ENCODE assay signal across 22 mouse cellular contexts in genomic region chr10:126815730-126816129, GRCm38 (mm10).
DNase-seq lines count a peak whose midpoint lies in the region; ATAC-seq and TF ChIP-seq lines count a peak whose summit lies in the region.
"Had no signal": no experiment of that assay in that cellular context is flagged by ENCODE, and none has a peak within 500 bp of the region (broad histone marks: within the 10 kb centered on the region; RNA-seq: fewer than 3 reads in every experiment).

No protein-coding gene starts in this region.

- no peak overlapping the region for H3K4me2 ChIP-seq in kidney, embryonic 14.5 days (replicated peaks; ENCODE audit: low read depth, low read length)
- H3K4me2 ChIP-seq: liver, embryonic 11.5 days; lung, embryonic 14.5 days had no signal

- TF ChIP-seq POLR2A in cortical plate, adult 2 months (IDR thresholded peaks at IDR 0.05; ENCODE audit: extremely low read depth, insufficient read depth, low read length), result no peak

- intact Hi-C loops in left cerebral cortex, postnatal 36 days (cut with DNase I), result no loop called here
- intact Hi-C loops in heart, postnatal 10 days (cut with DNase I), result no loop called here

- no peak for TF ChIP-seq CTCF in cortical plate, adult 2 months (IDR thresholded peaks at IDR 0.05; ENCODE audit: extremely low read depth, insufficient read depth, low read length)

- 0 out of 2 replicates have a peak overlapping the region, but pooled peaks have one; percentile 30 for H3K27ac ChIP-seq in cortical plate, adult 2 months (ENCODE audit: insufficient read depth, low read length)
- no peak overlapping the region for H3K27ac ChIP-seq in kidney, embryonic 14.5 days (ENCODE audit: low read depth, low read length)
- H3K27ac ChIP-seq: embryonic facial prominence, embryonic 10.5 days; hindbrain, postnatal 0 days; stomach, postnatal 0 days had no signal

- H3K4me3 ChIP-seq in cortical plate, adult 2 months (ENCODE audit: insufficient read depth, low read length), result no peak overlapping the region
- H3K4me3 ChIP-seq in kidney, embryonic 14.5 days (ENCODE audit: low read length), result no peak overlapping the region
- H3K4me3 ChIP-seq: embryonic facial prominence, embryonic 10.5 days; erythroblast, embryonic 14.5 days had no signal

- DNase-seq in A20 (ENCODE audit: low read depth, low spot score), result peak; percentile 7
- DNase-seq in layer of hippocampus, adult 9-11 months, result peak; percentile 72
- DNase-seq in left cerebral cortex, postnatal 36 days (ENCODE audit: low spot score in 2 of 2), result peak; percentile 61 to 65
- no peak for DNase-seq in lung, postnatal 10 days
- no peak for DNase-seq in heart, postnatal 10 days
- no peak for DNase-seq in ovary, adult 18-20 months (ENCODE audit: low spot score)
- DNase-seq: adrenal gland, postnatal 14 days; forebrain, postnatal 0 days; gastrocnemius, postnatal 25 days; kidney, adult 8-10 months; lung, embryonic 14.5 days; spleen, adult 18-20 months; thymus, postnatal 25 days had no signal

- ATAC-seq in kidney, embryonic 14.5 days (ENCODE audit: low FRiP score, low TSS enrichment), result no peak
- ATAC-seq: forebrain, postnatal 0 days; hindbrain, postnatal 0 days; midbrain, embryonic 16.5 days had no signal

- H3K9me3 ChIP-seq in kidney, embryonic 14.5 days (ENCODE audit: control insufficient read depth, low read length), result no peaks in the 10 kb centered on the region
- H3K9me3 ChIP-seq: embryonic facial prominence, embryonic 10.5 days had no signal

- H3K36me3 ChIP-seq in kidney, embryonic 14.5 days (ENCODE audit: control insufficient read depth, insufficient read depth, low read length), result no peaks in the 10 kb centered on the region
- H3K36me3 ChIP-seq: embryonic facial prominence, embryonic 10.5 days; G1E had no signal

- 82% methylated on average over 5 of the region's 5 CpGs for WGBS in kidney, embryonic 14.5 days

- H3K4me1 ChIP-seq in cortical plate, adult 2 months (ENCODE audit: control insufficient read depth, insufficient read depth, low read length), result 0 out of 2 replicates have a peak, but pooled peaks cover 4% of the 10 kb centered on the region
- no peaks in the 10 kb centered on the region for H3K4me1 ChIP-seq in kidney, embryonic 14.5 days (ENCODE audit: control insufficient read depth, insufficient read depth, low read length)
- H3K4me1 ChIP-seq: embryonic facial prominence, embryonic 10.5 days had no signal

- no peaks in the 10 kb centered on the region for H3K27me3 ChIP-seq in kidney, embryonic 14.5 days (ENCODE audit: control insufficient read depth, insufficient read depth, low read length)

- H3K9ac ChIP-seq in kidney, embryonic 14.5 days (ENCODE audit: low read depth, low read length), result no peak overlapping the region
- H3K9ac ChIP-seq: forebrain, postnatal 0 days; lung, embryonic 14.5 days had no signal

Comparison
In these comparisons a context has a peak if more than half of its experiments do, and no peak if none do; other contexts are left out.
1. DNase-seq: peak in A20 (single experiment), layer of hippocampus, adult 9-11 months (single experiment) and left cerebral cortex, postnatal 36 days (2 of 2); none in lung, postnatal 10 days (single experiment), heart, postnatal 10 days (0 of 2) and ovary, adult 18-20 months (single experiment).